Mouse (Mus musculus): ENCODE results near the gene Nfatc4.

DNA sequence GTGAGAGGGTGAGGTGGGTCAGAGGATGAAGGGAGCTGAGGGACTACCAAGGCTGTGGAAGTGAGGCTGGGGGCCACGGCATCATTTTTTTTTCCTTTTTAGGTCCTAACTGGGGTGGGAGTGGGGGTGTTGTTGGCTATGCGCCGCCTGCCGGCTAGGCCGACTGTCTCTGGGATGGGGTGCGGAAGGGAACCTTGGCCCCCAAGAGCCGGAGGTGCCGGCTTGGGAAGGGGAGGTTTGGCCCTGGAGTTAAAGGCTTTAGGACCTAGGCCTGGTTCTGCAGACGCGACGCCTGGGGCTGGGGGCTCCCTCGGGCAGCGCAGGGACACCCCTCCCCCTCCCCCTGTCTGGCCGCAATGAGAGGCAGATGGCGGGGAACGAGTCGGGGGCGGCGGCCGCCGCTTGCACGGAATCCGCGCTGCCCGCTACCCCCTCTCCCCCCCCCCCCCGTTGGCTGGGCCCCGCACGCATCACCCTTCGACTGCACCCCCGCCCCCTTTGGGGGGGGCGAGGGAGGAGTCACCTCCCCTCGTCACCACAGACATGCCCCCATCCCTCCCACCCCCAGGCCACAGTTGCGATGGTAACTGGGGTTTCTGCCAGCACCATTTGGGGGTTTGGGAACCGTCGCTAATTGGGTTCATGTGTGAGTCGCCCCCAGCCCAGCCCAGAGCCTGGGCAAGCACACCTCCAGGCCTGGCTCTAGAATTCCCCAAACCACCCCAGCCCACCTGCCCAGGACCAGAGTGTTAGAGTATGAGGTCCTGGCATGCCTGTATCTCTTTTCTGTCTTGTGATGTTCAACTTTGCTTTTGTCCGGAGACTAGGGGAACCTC lies 2.5 kb downstream of the Nfatc4 start:
- TF ChIP-seq CTCF (IDR thresholded peaks at IDR 0.05; ENCODE audit: insufficient read depth, low read depth, low read length) (0 out of 2 replicates have a peak, but pooled peaks have one; percentile 0), POLR2A (IDR thresholded peaks at IDR 0.05; ENCODE audit: insufficient read depth, low read depth, low read length) (no peak)

Data from olfactory bulb, adult 2 months (tissue).